Mouse (Mus musculus): ENCODE measurements around the gene Acvr2b. TPM values are rescaled to one million over a fixed set of nuclear protein-coding genes. Genes with fewer than 3 reads are reported as not detected.

The Acvr2b gene
- polyA plus RNA-seq, 1 experiment from 2014 or later = 35.4 TPM

GRCm38 (mm10) chr9:119378231-119378630 lies 23.7 kb upstream of the Acvr2b start:
- H3K27me3 ChIP-seq (ENCODE audit: insufficient read depth, poor library complexity, severe bottlenecking) = no peaks in the 10 kb centered on the region
- no peak overlapping the region for H3K27ac ChIP-seq
- 0 out of 2 replicates have a peak, but pooled peaks cover 6% of the 10 kb centered on the region for H3K36me3 ChIP-seq
- no peak overlapping the region for H3K4me3 ChIP-seq
- peaks cover 8% of the 10 kb centered on the region; the same call in 1 of the 2 replicates for H3K4me1 ChIP-seq
- no peak for DNase-seq (ENCODE audit: low spot score)
- H3K9me3 ChIP-seq = no peaks in the 10 kb centered on the region
- 86% methylated on average over 4 of the region's 4 CpGs for WGBS

- peaks cover 13% of the 10 kb centered on the region; the same call in 1 of the 2 replicates for H3K36me3 ChIP-seq
- no peaks in the 10 kb centered on the region for H3K9me3 ChIP-seq
- peaks cover 8% of the 10 kb centered on the region; the same call in 1 of the 2 replicates for H3K4me1 ChIP-seq
- WGBS = 53% methylated on average over 6 of the region's 6 CpGs
- no peaks in the 10 kb centered on the region for H3K27me3 ChIP-seq (ENCODE audit: insufficient read depth, poor library complexity, severe bottlenecking)
- H3K4me3 ChIP-seq = no peak overlapping the region
- no peak for DNase-seq (ENCODE audit: low spot score)
- H3K27ac ChIP-seq = no peak overlapping the region
Observed at GRCm38 (mm10) chr9:119382603-119383002, 19.3 kb upstream of the Acvr2b start.

DNA sequence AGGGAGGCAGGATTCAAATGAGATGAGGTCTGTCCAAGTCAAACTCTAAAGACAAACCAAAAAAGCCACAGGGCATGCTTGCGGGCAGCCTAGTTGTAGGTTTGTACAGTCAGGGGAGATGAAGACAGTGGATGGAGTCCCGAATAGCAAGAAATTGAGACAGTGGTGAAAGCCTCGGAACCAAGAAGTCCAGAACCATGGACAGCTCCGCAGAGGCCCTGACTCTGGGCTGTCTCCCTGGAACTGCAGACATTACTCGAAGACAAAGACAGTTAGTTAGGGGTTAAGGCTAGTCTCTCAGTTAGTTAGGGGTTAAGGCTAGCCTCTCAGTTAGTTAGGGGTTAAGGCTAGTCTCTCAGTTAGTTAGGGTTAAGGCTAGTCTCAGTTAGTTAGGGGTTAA lies 13.0 kb upstream of the Acvr2b start:
- H3K9me3 ChIP-seq = no peaks in the 10 kb centered on the region
- no peak overlapping the region for H3K27ac ChIP-seq
- no peak overlapping the region for H3K4me3 ChIP-seq
- H3K4me1 ChIP-seq = no peaks in the 10 kb centered on the region
- no peaks in the 10 kb centered on the region for H3K27me3 ChIP-seq (ENCODE audit: insufficient read depth, poor library complexity, severe bottlenecking)
- peak; percentile 82 for DNase-seq (ENCODE audit: low spot score)
- 54% methylated on average over 5 of the region's 5 CpGs for WGBS
- H3K36me3 ChIP-seq = peaks cover 11% of the 10 kb centered on the region; the same call in 1 of the 2 replicates

DNA sequence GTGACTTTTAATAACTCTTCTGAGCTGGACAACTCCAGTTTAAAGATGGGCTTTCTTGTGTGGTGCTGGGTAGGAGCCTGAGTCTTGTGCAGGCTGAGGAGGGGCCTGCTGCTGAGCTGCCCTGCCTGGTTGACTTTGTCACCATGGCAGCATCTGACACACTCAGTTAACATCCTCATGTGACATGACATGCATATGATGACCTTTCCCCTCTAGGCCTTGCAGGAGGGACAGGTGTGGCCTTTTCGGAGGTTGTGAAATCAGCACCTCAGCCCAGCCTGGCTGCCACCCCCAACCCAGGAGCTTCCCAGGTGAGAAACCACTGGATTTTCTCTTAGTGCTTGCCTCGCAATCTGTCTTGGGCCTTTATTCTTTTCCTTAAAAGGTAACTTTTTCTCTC lies 11.7 kb upstream of the Acvr2b start:
- Histone ChIP-seq H3K27me3 (ENCODE audit: insufficient read depth, poor library complexity, severe bottlenecking) (no peaks in the 10 kb centered on the region), H3K9me3 (no peaks in the 10 kb centered on the region), H3K36me3 (peaks cover 8% of the 10 kb centered on the region; the same call in 1 of the 2 replicates), H3K27ac (no peak overlapping the region), H3K4me1 (no peaks in the 10 kb centered on the region), H3K4me3 (no peak overlapping the region)
- no peak for DNase-seq (ENCODE audit: low spot score)
- 82% methylated on average over 2 of the region's 2 CpGs for WGBS

DNA sequence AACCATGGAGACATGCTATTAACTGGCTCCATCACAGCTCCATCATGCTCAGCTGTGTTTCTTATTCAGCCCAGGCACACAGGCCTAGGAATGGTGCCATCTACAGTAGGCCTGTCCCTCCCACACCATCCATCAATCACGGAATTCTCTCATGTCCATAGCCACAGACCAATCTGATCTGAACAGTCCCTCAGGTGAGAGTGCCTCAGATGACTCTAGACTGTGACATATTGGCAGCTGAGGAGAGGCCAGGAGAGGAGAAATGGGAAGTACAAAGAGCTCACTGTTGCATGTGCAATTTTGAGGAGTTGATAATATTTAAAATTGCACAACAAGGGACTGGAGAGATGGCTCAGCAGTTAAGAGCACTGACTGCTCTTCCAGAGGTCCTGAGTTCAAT lies 7.1 kb upstream of the Acvr2b start:
- no peaks in the 10 kb centered on the region for H3K9me3 ChIP-seq
- H3K27me3 ChIP-seq (ENCODE audit: insufficient read depth, poor library complexity, severe bottlenecking) = no peaks in the 10 kb centered on the region
- 0 out of 2 replicates have a peak, but pooled peaks cover 5% of the 10 kb centered on the region for H3K36me3 ChIP-seq
- 89% methylated on average over 1 of the region's 1 CpGs for WGBS
- H3K27ac ChIP-seq = no peak overlapping the region
- H3K4me1 ChIP-seq = no peaks in the 10 kb centered on the region
- DNase-seq (ENCODE audit: low spot score) = no peak
- H3K4me3 ChIP-seq = no peak overlapping the region

DNA sequence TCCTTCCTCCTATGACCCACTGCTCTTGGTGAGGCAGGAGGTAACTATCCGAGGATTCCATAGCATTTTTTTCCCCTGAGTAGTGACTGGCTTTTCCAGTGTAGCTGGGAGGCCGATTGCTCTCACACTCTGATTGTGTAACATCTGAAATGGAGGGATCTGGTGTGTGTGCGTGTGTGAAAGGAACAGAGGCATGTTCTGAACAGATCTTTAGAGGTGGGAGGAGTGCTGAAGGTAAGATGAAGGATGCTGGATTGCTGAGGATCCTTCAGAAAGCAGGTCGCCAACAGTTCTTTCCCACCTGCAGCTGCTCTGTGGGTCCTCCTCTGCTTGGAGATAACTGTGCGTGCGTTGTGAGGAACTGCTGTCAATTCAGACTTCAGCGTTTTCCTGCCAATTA lies 567 bp upstream of the Acvr2b start:
- 5% methylated on average over 7 of the region's 7 CpGs for WGBS
- no peaks in the 10 kb centered on the region for H3K27me3 ChIP-seq (ENCODE audit: insufficient read depth, poor library complexity, severe bottlenecking)
- peaks cover 42% of the 10 kb centered on the region for H3K4me1 ChIP-seq
- peak overlapping the region; percentile 93 for H3K4me3 ChIP-seq
- peaks cover 7% of the 10 kb centered on the region; the same call in 1 of the 2 replicates for H3K36me3 ChIP-seq
- DNase-seq (ENCODE audit: low spot score) = no peak
- H3K27ac ChIP-seq = peak overlapping the region; percentile 99
- no peaks in the 10 kb centered on the region for H3K9me3 ChIP-seq

GRCm38 (mm10) chr9:119402253-119403235 lies 626 bp downstream of the Acvr2b start:
- Histone ChIP-seq H3K36me3 (peaks cover 13% of the 10 kb centered on the region; the same call in 1 of the 2 replicates), H3K4me3 (peak overlapping the region; percentile 93), H3K9me3 (no peaks in the 10 kb centered on the region), H3K27ac (peak overlapping the region; percentile 99), H3K27me3 (ENCODE audit: insufficient read depth, poor library complexity, severe bottlenecking) (no peaks in the 10 kb centered on the region), H3K4me1 (peaks cover 44% of the 10 kb centered on the region)
- peak; percentile 81 for DNase-seq (ENCODE audit: low spot score)
- WGBS = under 1% methylated on average over 105 of the region's 127 CpGs

- peak overlapping the region; percentile 99 for H3K27ac ChIP-seq
- H3K27me3 ChIP-seq (ENCODE audit: insufficient read depth, poor library complexity, severe bottlenecking) = no peaks in the 10 kb centered on the region
- H3K9me3 ChIP-seq = no peaks in the 10 kb centered on the region
- peaks cover 19% of the 10 kb centered on the region; the same call in 1 of the 2 replicates for H3K36me3 ChIP-seq
- peaks cover 51% of the 10 kb centered on the region for H3K4me1 ChIP-seq
- DNase-seq (ENCODE audit: low spot score) = no peak
- 0% methylated on average over 26 of the region's 26 CpGs for WGBS
- peak overlapping the region; percentile 93 for H3K4me3 ChIP-seq
Observed at GRCm38 (mm10) chr9:119403236-119403641, 1.3 kb downstream of the Acvr2b start.

DNA sequence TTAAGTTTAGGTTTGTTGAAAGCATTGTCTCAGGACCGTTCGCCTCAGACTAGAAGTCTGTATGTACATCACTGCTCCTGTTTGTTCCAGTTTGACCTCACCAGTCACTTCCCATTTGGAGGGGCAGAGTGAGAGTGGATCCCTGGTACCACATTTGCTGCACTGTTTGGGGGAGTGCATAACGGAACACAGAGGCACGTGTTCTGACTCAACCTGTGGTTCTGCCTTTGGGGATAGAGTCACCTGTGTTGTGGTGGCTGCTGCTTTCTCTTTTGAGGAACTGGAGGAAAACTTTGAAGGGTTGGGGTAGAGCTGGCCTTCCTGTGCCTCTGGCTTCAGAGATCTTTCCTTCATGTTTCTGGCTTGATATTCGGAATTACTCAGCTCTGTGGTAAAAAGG lies 2.2 kb downstream of the Acvr2b start:
- 66% methylated on average over 5 of the region's 5 CpGs for WGBS
- H3K4me3 ChIP-seq = peak overlapping the region; percentile 93

DNA sequence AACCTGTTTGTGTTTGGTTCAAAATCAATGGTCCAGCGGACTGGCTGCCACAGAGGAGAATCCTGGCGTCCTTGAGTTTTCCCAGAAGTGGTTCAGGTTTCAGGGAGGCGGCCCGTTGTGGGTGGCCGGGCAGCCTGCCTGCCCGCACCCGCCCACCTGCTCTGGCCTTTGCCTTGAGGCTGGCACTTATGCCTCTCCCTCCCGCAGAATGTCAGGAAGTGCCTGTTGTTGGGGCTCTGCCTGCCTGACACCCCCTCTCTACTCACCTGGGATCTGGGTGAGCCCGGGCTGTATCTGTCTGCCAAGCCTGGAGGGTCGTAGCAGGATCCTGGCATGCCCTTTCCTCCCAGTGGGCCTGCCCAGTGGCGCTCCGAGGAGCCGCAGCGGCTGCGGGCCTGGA lies 6.0 kb downstream of the Acvr2b start:
- peak overlapping the region; percentile 72 for H3K27ac ChIP-seq
- H3K27me3 ChIP-seq (ENCODE audit: insufficient read depth, poor library complexity, severe bottlenecking) = no peaks in the 10 kb centered on the region
- no peak for DNase-seq (ENCODE audit: low spot score)
- 79% methylated on average over 15 of the region's 15 CpGs for WGBS
- peaks cover 63% of the 10 kb centered on the region for H3K4me1 ChIP-seq
- no peak overlapping the region for H3K4me3 ChIP-seq
- H3K9me3 ChIP-seq = no peaks in the 10 kb centered on the region; the same call in 1 of the 2 replicates
- H3K36me3 ChIP-seq = peaks cover 44% of the 10 kb centered on the region

More for the DNA sequence above, 2.2 kb downstream of the Acvr2b start:
- peaks cover 19% of the 10 kb centered on the region; the same call in 1 of the 2 replicates for H3K36me3 ChIP-seq
- H3K27ac ChIP-seq = no peak overlapping the region
- H3K9me3 ChIP-seq = no peaks in the 10 kb centered on the region
- H3K27me3 ChIP-seq (ENCODE audit: insufficient read depth, poor library complexity, severe bottlenecking) = no peaks in the 10 kb centered on the region
- no peak for DNase-seq (ENCODE audit: low spot score)
- peaks cover 60% of the 10 kb centered on the region for H3K4me1 ChIP-seq

DNA sequence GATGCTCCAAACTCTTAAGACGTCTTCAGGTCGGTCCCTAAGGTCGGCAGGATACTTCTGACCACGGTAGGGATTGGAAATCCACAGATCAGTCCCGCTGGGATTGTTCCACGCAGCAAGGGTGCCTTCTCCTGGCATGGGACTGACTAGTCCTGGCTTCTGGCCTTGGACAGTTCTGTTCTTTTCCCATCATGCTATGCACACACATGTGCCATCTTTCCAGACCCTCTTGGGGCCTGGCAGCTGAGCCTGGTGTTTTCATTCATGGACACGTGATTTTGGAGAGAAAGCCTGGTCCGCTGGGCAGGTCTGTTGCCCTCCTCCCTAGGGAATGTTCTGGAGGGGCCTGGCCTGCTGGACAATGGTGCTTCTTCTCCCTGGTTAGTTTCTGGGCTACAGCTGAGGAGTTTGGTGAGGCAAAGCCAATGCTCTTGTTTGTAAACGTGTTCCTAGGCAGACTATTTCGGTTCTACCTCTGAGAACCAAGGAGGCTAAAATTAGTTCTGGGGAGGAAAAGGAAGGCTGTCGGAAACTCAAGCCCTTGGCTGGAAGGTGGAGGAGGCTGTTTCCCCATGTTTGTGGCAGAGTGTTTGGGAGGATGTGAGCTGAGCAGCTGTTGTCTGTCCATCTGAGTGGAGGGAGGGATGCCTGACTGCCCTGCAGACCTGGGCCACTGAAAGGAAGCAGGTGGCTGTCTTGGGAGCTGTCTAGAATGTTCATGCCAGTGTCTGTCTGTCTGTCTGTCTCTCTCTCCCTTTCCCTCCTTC lies 7.2 kb downstream of the Acvr2b start:
- no peak overlapping the region; the same call in 1 of the 2 replicates for H3K4me3 ChIP-seq
- peak overlapping the region; percentile 65; the same call in 1 of the 2 replicates for H3K27ac ChIP-seq
- H3K9me3 ChIP-seq = peaks cover 3% of the 10 kb centered on the region; the same call in 1 of the 2 replicates
- DNase-seq (ENCODE audit: low spot score) = no peak
- H3K4me1 ChIP-seq = peaks cover 51% of the 10 kb centered on the region
- H3K36me3 ChIP-seq = peaks cover 49% of the 10 kb centered on the region
- WGBS = 66% methylated on average over 11 of the region's 11 CpGs
- no peaks in the 10 kb centered on the region for H3K27me3 ChIP-seq (ENCODE audit: insufficient read depth, poor library complexity, severe bottlenecking)

- Histone ChIP-seq H3K4me1 (peaks cover 44% of the 10 kb centered on the region), H3K27me3 (ENCODE audit: insufficient read depth, poor library complexity, severe bottlenecking) (no peaks in the 10 kb centered on the region), H3K9me3 (peaks cover 3% of the 10 kb centered on the region; the same call in 1 of the 2 replicates), H3K27ac (no peak overlapping the region), H3K36me3 (peaks cover 49% of the 10 kb centered on the region), H3K4me3 (no peak overlapping the region)
- 83% methylated on average over 5 of the region's 5 CpGs for WGBS
- no peak for DNase-seq (ENCODE audit: low spot score)
Observed at GRCm38 (mm10) chr9:119409864-119410263, 7.9 kb downstream of the Acvr2b start.
